Mouse (Mus musculus) heart, postnatal 0 days (tissue): ENCODE measurements at regions not wholly inside any gene's neighbourhood (a gene's known extent, or its start where the extent isn't known, plus 50 kb on each side); places are given as distances from the start of the nearest gene placed in this dataset.

ENCODE experiments used
- ATAC-seq: fragments of 200-750 bp; cut with Nextera tagmentation; 2 replicates; pipeline ENCODE4 v1.8.0; 2017; ENCODE audit warnings: low read depth, moderate number of reproducible peaks, moderate library complexity; ENCODE audit not compliant: insufficient read depth
- DNase-seq: peaks from one replicate; pipeline ENCODE4 v3.0.0-alpha.2; 2016; ENCODE audit warnings: low spot score
- H3K27ac ChIP-seq: fragments of 300-500 bp; sonication (generic); 2 replicates; pipeline ENCODE4 v1.5.1; 2014; ENCODE audit warnings: low read depth, mild to moderate bottlenecking
- H3K27me3 ChIP-seq: fragments of 300-500 bp; sonication (generic); 2 replicates; pipeline ENCODE4 v1.6.1; 2014; ENCODE audit warnings: low read length, mixed read lengths; ENCODE audit not compliant: control insufficient read depth, insufficient read depth
- H3K36me3 ChIP-seq: fragments of 300-500 bp; sonication (generic); replicated peaks from 2 replicates; pipeline ENCODE4 v1.6.1; 2014; ENCODE audit warnings: low read length, mixed read lengths; ENCODE audit not compliant: control insufficient read depth, insufficient read depth
- H3K4me1 ChIP-seq: fragments of 300-500 bp; sonication (generic); 2 replicates; pipeline ENCODE4 v1.6.1; 2014; ENCODE audit warnings: antibody characterized with exemption; ENCODE audit not compliant: control insufficient read depth, insufficient read depth
- H3K4me2 ChIP-seq: fragments of 300-500 bp; sonication (generic); 2 replicates; pipeline ENCODE4 v1.6.1; 2014; ENCODE audit warnings: low read depth, mild to moderate bottlenecking, low read length, moderate library complexity
- H3K4me3 ChIP-seq: fragments of 300-500 bp; sonication (generic); 2 replicates; pipeline ENCODE4 v1.5.1; 2014; ENCODE audit warnings: low read depth, low read length
- H3K9ac ChIP-seq: fragments of 300-500 bp; sonication (generic); replicated peaks from 2 replicates; pipeline ENCODE4 v1.6.1; 2014; ENCODE audit warnings: low read depth, low read length, mixed read lengths
- H3K9me3 ChIP-seq: fragments of 300-500 bp; sonication (generic); replicated peaks from 2 replicates; pipeline ENCODE4 v1.6.1; 2016; ENCODE audit warnings: low read length; ENCODE audit not compliant: control insufficient read depth
- CTCF ChIP-seq: IDR thresholded peaks from 2 replicates; pipeline ENCODE4 v1.5.1; 2016; ENCODE audit warnings: antibody characterized with exemption, control low read depth, low read depth
- EP300 ChIP-seq: IDR thresholded peaks from 2 replicates; pipeline ENCODE4 v1.6.1; 2016; ENCODE audit warnings: antibody characterized with exemption, low read depth
- WGBS: fragments of 180-500 bp; shearing (Covaris S2); extraction: QIAGEN DNeasy Blood & Tissue Kit; methylation state at CpG from one replicate; pipeline ENCODE4 v1.1.7; 2014; 5-methylcytosine and 5-hydroxymethylcytosine counted together

DNA sequence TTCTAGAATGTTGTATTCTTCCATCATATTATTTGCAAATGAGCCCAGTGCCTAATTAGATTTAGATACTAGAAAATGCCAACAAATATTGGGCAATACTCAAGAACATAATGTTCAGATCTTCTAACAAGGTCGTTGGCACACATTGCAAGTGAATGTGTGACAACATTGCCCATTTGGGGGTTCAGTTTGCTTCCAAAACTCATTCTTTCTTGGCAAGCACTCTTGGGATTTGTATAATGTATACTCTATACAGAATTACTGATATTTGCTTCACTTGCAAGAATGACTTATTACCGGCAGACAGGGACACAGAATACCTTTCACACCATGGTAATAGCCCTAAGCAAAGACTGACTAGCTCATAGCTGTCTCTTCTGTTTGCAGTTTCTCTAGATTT lies 194.8 kb upstream of the Tmem45b start:
- no peaks in the 10 kb centered on the region for H3K36me3 ChIP-seq
- no peak overlapping the region for H3K9ac ChIP-seq
- no peaks in the 10 kb centered on the region for H3K27me3 ChIP-seq
- no peaks in the 10 kb centered on the region for H3K9me3 ChIP-seq
- no peak overlapping the region for H3K27ac ChIP-seq
- no peak overlapping the region for H3K4me2 ChIP-seq
- 72% methylated on average over 2 of the region's 2 CpGs for WGBS
- H3K4me1 ChIP-seq, result no peaks in the 10 kb centered on the region
- TF ChIP-seq EP300 (no peak), CTCF (no peak)
- DNase-seq, result no peak
- no peak for ATAC-seq
- H3K4me3 ChIP-seq, result no peak overlapping the region

DNA sequence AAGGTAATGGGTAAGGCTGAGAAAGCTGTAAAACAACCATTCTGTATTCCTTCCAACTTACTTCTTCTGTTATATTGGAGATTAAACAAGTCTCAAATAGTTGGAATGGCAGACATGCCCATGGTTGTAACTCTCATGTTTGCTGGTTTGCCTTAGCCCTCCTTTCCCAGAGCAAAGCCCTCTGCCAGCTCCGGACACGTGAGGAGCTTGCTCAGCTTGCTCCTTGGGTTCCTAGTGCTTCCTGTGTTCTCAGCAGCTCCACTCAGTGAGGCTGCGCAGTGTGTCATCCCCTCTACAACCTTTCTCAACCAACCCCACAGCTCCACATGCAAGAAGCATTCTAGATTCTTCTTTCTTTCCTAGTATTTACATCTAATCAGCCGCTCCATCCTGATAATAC lies 193.3 kb upstream of the Tmem45b start:
- TF ChIP-seq CTCF, result no peak
- no peak for TF ChIP-seq EP300
- Histone ChIP-seq H3K9ac (no peak overlapping the region), H3K4me2 (no peak overlapping the region), H3K4me1 (no peaks in the 10 kb centered on the region), H3K27ac (no peak overlapping the region), H3K4me3 (no peak overlapping the region), H3K9me3 (no peaks in the 10 kb centered on the region), H3K27me3 (no peaks in the 10 kb centered on the region), H3K36me3 (no peaks in the 10 kb centered on the region)
- WGBS, result 83% methylated on average over 4 of the region's 4 CpGs
- no peak for ATAC-seq
- no peak for DNase-seq

- Histone ChIP-seq H3K9ac (no peak overlapping the region), H3K4me3 (no peak overlapping the region), H3K27ac (no peak overlapping the region), H3K27me3 (no peaks in the 10 kb centered on the region), H3K9me3 (no peaks in the 10 kb centered on the region), H3K36me3 (no peaks in the 10 kb centered on the region), H3K4me2 (no peak overlapping the region), H3K4me1 (no peaks in the 10 kb centered on the region)
- no peak for ATAC-seq
- 73% methylated on average over 11 of the region's 11 CpGs for WGBS
- no peak for TF ChIP-seq EP300
- TF ChIP-seq CTCF, result no peak
- no peak for DNase-seq
Measured at GRCm38 (mm10) chr9:31656676-31657075, 192.4 kb upstream of the Tmem45b start.

DNA sequence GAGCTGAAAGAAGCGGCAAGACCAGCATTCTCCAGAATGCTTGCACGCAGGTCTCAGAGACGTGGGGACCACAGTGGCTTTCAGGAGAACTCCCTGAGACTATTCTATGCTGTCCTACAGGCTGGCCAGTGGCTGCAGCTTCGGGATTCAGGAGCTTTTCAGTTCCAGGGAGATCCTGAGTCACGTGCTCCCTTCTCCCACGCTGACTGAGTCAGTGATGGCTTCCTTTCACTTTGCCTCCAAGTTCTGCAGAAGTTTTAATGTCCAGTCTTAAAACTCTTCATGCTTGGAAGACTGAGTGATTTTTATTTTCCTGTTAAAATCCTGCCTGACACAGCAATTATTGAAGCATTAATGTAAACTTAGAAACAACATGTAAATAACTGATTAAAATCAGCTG lies 190.5 kb upstream of the Tmem45b start:
- no peaks in the 10 kb centered on the region for H3K4me1 ChIP-seq
- 72% methylated on average over 6 of the region's 6 CpGs for WGBS
- ATAC-seq (no peak), DNase-seq (no peak)
- no peak overlapping the region for H3K27ac ChIP-seq
- H3K4me3 ChIP-seq, result no peak overlapping the region
- no peaks in the 10 kb centered on the region for H3K36me3 ChIP-seq
- no peak overlapping the region for H3K4me2 ChIP-seq
- TF ChIP-seq CTCF (no peak), EP300 (no peak)
- H3K27me3 ChIP-seq, result no peaks in the 10 kb centered on the region
- H3K9ac ChIP-seq, result no peak overlapping the region
- no peaks in the 10 kb centered on the region for H3K9me3 ChIP-seq

- TF ChIP-seq EP300 (no peak), CTCF (no peak)
- ATAC-seq (no peak), DNase-seq (no peak)
- WGBS, result 87% methylated on average over 7 of the region's 7 CpGs
- no peak overlapping the region for H3K4me3 ChIP-seq
- no peak overlapping the region for H3K27ac ChIP-seq
- H3K36me3 ChIP-seq, result no peaks in the 10 kb centered on the region
- no peaks in the 10 kb centered on the region for H3K9me3 ChIP-seq
- no peak overlapping the region for H3K4me2 ChIP-seq
- H3K27me3 ChIP-seq, result no peaks in the 10 kb centered on the region
- H3K4me1 ChIP-seq, result no peaks in the 10 kb centered on the region
- H3K9ac ChIP-seq, result no peak overlapping the region
Measured at GRCm38 (mm10) chr9:31654213-31654612, 190.0 kb upstream of the Tmem45b start.

DNA sequence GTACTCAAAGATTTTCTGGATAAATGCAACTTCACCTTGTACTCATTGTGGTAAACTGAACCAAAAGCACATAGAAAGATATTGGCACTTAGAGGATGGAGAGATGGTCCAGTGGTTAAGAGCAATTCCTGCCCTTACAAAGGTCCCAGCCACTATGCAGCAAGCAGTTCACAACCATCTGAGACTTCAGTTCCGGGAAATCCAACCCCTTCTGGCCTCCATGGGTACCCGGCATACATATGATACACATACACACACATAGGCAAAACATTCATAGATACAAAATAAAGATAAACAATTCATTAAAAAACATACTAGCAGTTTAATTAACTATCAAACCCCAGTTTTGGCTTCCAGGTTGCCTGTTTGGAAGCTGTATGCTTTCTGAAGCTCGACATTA lies 189.5 kb upstream of the Tmem45b start:
- H3K4me3 ChIP-seq, result no peak overlapping the region
- H3K36me3 ChIP-seq, result no peaks in the 10 kb centered on the region
- H3K4me2 ChIP-seq, result no peak overlapping the region
- no peaks in the 10 kb centered on the region for H3K9me3 ChIP-seq
- H3K9ac ChIP-seq, result no peak overlapping the region
- no peaks in the 10 kb centered on the region for H3K4me1 ChIP-seq
- no peak for DNase-seq
- ATAC-seq, result no peak
- 84% methylated on average over 3 of the region's 3 CpGs for WGBS
- no peaks in the 10 kb centered on the region for H3K27me3 ChIP-seq
- no peak for TF ChIP-seq EP300
- TF ChIP-seq CTCF, result no peak
- H3K27ac ChIP-seq, result no peak overlapping the region
